Mouse (Mus musculus): ENCODE measurements around the gene Cdon.

- TF ChIP-seq EP300 (IDR thresholded peaks at IDR 0.05; ENCODE audit: low read depth) (no peak), CTCF (IDR thresholded peaks at IDR 0.05; ENCODE audit: low read depth) (no peak)
These were observed 79.0 kb downstream of the Cdon start for GRCm38 (mm10) chr9:35499946-35500345.
